Mouse (Mus musculus): Measurements from ENCODE around the gene Ttc39b.
A peak's percentile ranks its signal among the peaks of the same experiment; 100 is the strongest.
"Not testable (repeated sequence)": the region's sequence is repeated elsewhere in the genome, so short reads cannot be mapped to it uniquely, and the experiment has no call there.

The Ttc39b gene

GRCm38 (mm10) chr4:83273616-83274050 is 50.4 kb downstream of the Ttc39b start:
- DNase-seq (ENCODE audit: low spot score in 2 of 2): no peak

GRCm38 (mm10) chr4:83272917-83273615 is 51.0 kb downstream of the Ttc39b start:
- no peak for DNase-seq (ENCODE audit: low spot score in 2 of 2)

GRCm38 (mm10) chr4:83270481-83270880 is 53.6 kb downstream of the Ttc39b start:
- DNase-seq (ENCODE audit: low spot score in 2 of 2): no peak

- no peak for DNase-seq (ENCODE audit: low spot score in 2 of 2)
These were observed 54.4 kb downstream of the Ttc39b start for GRCm38 (mm10) chr4:83269614-83270013.

- no peak for DNase-seq (ENCODE audit: low spot score in 2 of 2)
These were observed 57.9 kb downstream of the Ttc39b start for GRCm38 (mm10) chr4:83265926-83266692.

GRCm38 (mm10) chr4:83264832-83265231 is 59.2 kb downstream of the Ttc39b start:
- DNase-seq (ENCODE audit: low spot score in 2 of 2): no peak

- peak; percentile 47 to 54 for DNase-seq (ENCODE audit: low spot score in 2 of 2)
These were observed 62.1 kb downstream of the Ttc39b start for GRCm38 (mm10) chr4:83261998-83262397.

- no peak for DNase-seq (ENCODE audit: low spot score in 2 of 2)
These were observed 64.4 kb downstream of the Ttc39b start for GRCm38 (mm10) chr4:83259690-83260089.

GRCm38 (mm10) chr4:83258273-83258672 is 65.8 kb downstream of the Ttc39b start:
- DNase-seq (ENCODE audit: low spot score in 2 of 2): no peak

GRCm38 (mm10) chr4:83257279-83258260 is 66.5 kb downstream of the Ttc39b start:
- no peak for DNase-seq (ENCODE audit: low spot score in 2 of 2)

GRCm38 (mm10) chr4:83256779-83257178 is 67.3 kb downstream of the Ttc39b start:
- no peak for DNase-seq (ENCODE audit: low spot score in 2 of 2)

- no peak for DNase-seq (ENCODE audit: low spot score in 2 of 2)
These were observed 69.1 kb downstream of the Ttc39b start for GRCm38 (mm10) chr4:83254941-83255340.

- DNase-seq (ENCODE audit: low spot score in 2 of 2): no peak
These were observed 70.4 kb downstream of the Ttc39b start for GRCm38 (mm10) chr4:83253679-83254078.

- no peak for DNase-seq (ENCODE audit: low spot score in 2 of 2)
These were observed 80.3 kb downstream of the Ttc39b start for GRCm38 (mm10) chr4:83243706-83244105.

GRCm38 (mm10) chr4:83241630-83242029 is 82.4 kb downstream of the Ttc39b start:
- no peak for DNase-seq (ENCODE audit: low spot score in 2 of 2)

GRCm38 (mm10) chr4:83237656-83238055 is 86.4 kb downstream of the Ttc39b start:
- DNase-seq (ENCODE audit: low spot score in 2 of 2): no peak

- DNase-seq (ENCODE audit: low spot score in 2 of 2): not testable (repeated sequence)
These were observed 88.8 kb downstream of the Ttc39b start for GRCm38 (mm10) chr4:83235304-83235703.

GRCm38 (mm10) chr4:83234739-83235138 is 89.3 kb downstream of the Ttc39b start:
- DNase-seq (ENCODE audit: low spot score in 2 of 2): no peak

GRCm38 (mm10) chr4:83234132-83234531 is 89.9 kb downstream of the Ttc39b start:
- no peak for DNase-seq (ENCODE audit: low spot score in 2 of 2)

GRCm38 (mm10) chr4:83233181-83234123 is 90.6 kb downstream of the Ttc39b start:
- DNase-seq (ENCODE audit: low spot score in 2 of 2): peak; percentile 79 to 92
